Mouse (Mus musculus) G1E (cell line): ENCODE results near the gene Bri3. TPM values are rescaled to one million over a fixed set of nuclear protein-coding genes. Genes with fewer than 3 reads are reported as not detected.

Experiments
- ATAC-seq: 2 replicates; pipeline ENCODE4 v1.8.0; 2016; ENCODE audit warnings: mild to moderate bottlenecking; ENCODE audit not compliant: insufficient number of reproducible peaks, poor library complexity, low FRiP score, severe bottlenecking; ENCODE audit errors: extremely low read depth
- DNase-seq: peaks from one replicate; pipeline ENCODE4 v3.0.0; 2012; ENCODE audit warnings: low spot score
- H3K27me3 ChIP-seq: 2 replicates; pipeline ENCODE4 v1.6.1; 2012; ENCODE audit warnings: mild to moderate bottlenecking, low read length, inconsistent platforms; ENCODE audit not compliant: insufficient read depth
- H3K36me3 ChIP-seq: replicated peaks from 2 replicates; pipeline ENCODE3; 2012; ENCODE audit warnings: mild to moderate bottlenecking, inconsistent platforms
- H3K4me1 ChIP-seq: 2 replicates; pipeline ENCODE4 v1.6.1; 2012; ENCODE audit warnings: low read depth, low read length, inconsistent platforms, mixed read lengths; ENCODE audit not compliant: insufficient read depth
- H3K4me3 ChIP-seq: 2 replicates; pipeline ENCODE4 v1.5.1; 2012; ENCODE audit warnings: low read depth, mild to moderate bottlenecking, inconsistent platforms, low read length, moderate library complexity, mixed read lengths
- H3K9me3 ChIP-seq: replicated peaks from 2 replicates; pipeline ENCODE4 v1.6.1; 2012; ENCODE audit warnings: inconsistent platforms
- CTCF ChIP-seq: IDR thresholded peaks from 2 replicates; pipeline ENCODE4 v1.5.1; 2012; ENCODE audit warnings: low read depth, low read length, inconsistent platforms, mixed read lengths
- GATA1 ChIP-seq: IDR thresholded peaks from 2 replicates; pipeline ENCODE4 v1.6.1; 2012; ENCODE audit warnings: borderline replicate concordance, low read length, inconsistent platforms, mixed read lengths
- GATA2 ChIP-seq: IDR thresholded peaks from 2 replicates; pipeline ENCODE4 v1.6.1; 2012; ENCODE audit warnings: low read depth, low read length, inconsistent platforms, borderline replicate concordance
- POLR2AphosphoS5 ChIP-seq: IDR thresholded peaks from 2 replicates; pipeline ENCODE4 v1.6.1; 2012; ENCODE audit warnings: low read depth, low read length, inconsistent platforms; ENCODE audit not compliant: insufficient replicate concordance
- TAL1 ChIP-seq: conservative IDR thresholded peaks from 2 replicates; pipeline ENCODE4 v1.6.1; 2012; ENCODE audit warnings: low read depth, low read length, inconsistent platforms, mixed read lengths
- polyA plus RNA-seq: library from polyadenylated mRNA; stranded (reverse); fragments of >175 nt; gene quantifications from 2 replicates; pipeline ENCODE4 v1.2.3, GENCODE M21; 2012
- total RNA-seq, 2 experiments: library from RNA; stranded (forward) in 1 of 2; stranded (reverse) in 1 of 2; fragments of 200-1000 nt in 1 of 2; fragments of >200 nt in 1 of 2; fragmentation: Nextera tagmentation in 1 of 2; gene quantifications; 2 replicates each; pipeline ENCODE4 v1.2.3; 2014 to 2017

The Bri3 gene
- total and polyA plus RNA-seq, 3 experiments, result 33.0 to 63.4 (median 58.1) TPM

DNA sequence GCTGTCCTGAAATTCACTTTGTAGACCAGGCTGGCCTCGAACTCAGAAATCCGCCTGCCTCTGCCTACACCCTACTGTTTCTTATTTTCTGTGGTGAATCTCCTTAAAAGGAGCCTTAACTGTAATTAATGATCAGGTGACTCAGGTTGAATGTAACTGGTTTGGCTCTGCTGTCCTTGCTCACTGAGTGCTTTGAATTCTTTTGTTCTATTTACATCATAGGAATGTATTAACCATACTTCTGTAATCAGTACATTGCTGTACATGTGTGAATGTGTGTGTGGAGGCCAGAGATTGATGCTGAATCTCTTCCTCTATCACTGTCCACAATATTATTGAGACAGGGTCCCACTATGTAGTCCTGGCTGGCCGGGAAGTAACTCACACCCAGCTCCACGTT is 64.7 kb downstream of the Bri3 start:
- DNase-seq, result no peak
- no peak for ATAC-seq
- H3K36me3 ChIP-seq, result no peaks in the 10 kb centered on the region
- no peak overlapping the region for H3K4me3 ChIP-seq
- TF ChIP-seq GATA2, result no peak
- no peak for TF ChIP-seq CTCF
- no peak for TF ChIP-seq POLR2AphosphoS5
- no peak for TF ChIP-seq TAL1
- no peak for TF ChIP-seq GATA1
- H3K9me3 ChIP-seq, result no peaks in the 10 kb centered on the region
- no peaks in the 10 kb centered on the region for H3K27me3 ChIP-seq
- no peaks in the 10 kb centered on the region for H3K4me1 ChIP-seq

GRCm38 (mm10) chr5:144312183-144312582 is 67.9 kb downstream of the Bri3 start:
- ATAC-seq (no peak), DNase-seq (no peak)
- no peaks in the 10 kb centered on the region for H3K36me3 ChIP-seq
- no peaks in the 10 kb centered on the region for H3K9me3 ChIP-seq
- no peak overlapping the region for H3K4me3 ChIP-seq
- H3K4me1 ChIP-seq, result no peaks in the 10 kb centered on the region
- TF ChIP-seq GATA2 (no peak), CTCF (no peak), TAL1 (no peak), GATA1 (no peak), POLR2AphosphoS5 (no peak)
- H3K27me3 ChIP-seq, result no peaks in the 10 kb centered on the region

DNA sequence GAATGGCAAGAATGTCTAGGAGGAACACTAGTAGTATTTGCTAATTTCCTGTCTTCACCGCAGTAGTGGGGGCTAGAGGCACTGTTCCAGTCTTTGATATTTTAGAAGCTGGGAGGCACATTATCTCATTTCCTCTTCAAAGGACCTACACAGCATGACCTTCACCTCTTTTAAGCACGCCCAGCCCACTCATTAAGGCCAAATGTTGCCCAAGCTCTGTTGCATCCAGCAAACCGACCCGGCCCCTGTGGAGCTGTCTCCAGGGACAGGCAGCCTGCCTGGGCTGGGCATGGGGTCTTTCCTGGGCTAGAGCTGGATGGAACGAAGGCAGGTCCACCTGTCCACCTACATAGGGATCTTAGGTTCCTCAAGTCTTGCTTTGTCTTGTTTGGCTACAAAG is 69.1 kb downstream of the Bri3 start:
- H3K27me3 ChIP-seq, result no peaks in the 10 kb centered on the region
- no peak for TF ChIP-seq CTCF
- TF ChIP-seq GATA1, result no peak
- no peak for TF ChIP-seq GATA2
- TF ChIP-seq POLR2AphosphoS5, result no peak
- no peak for TF ChIP-seq TAL1
- H3K4me3 ChIP-seq, result no peak overlapping the region
- ATAC-seq, result no peak
- DNase-seq, result no peak
- no peaks in the 10 kb centered on the region for H3K36me3 ChIP-seq
- H3K4me1 ChIP-seq, result no peaks in the 10 kb centered on the region
- H3K9me3 ChIP-seq, result no peaks in the 10 kb centered on the region

DNA sequence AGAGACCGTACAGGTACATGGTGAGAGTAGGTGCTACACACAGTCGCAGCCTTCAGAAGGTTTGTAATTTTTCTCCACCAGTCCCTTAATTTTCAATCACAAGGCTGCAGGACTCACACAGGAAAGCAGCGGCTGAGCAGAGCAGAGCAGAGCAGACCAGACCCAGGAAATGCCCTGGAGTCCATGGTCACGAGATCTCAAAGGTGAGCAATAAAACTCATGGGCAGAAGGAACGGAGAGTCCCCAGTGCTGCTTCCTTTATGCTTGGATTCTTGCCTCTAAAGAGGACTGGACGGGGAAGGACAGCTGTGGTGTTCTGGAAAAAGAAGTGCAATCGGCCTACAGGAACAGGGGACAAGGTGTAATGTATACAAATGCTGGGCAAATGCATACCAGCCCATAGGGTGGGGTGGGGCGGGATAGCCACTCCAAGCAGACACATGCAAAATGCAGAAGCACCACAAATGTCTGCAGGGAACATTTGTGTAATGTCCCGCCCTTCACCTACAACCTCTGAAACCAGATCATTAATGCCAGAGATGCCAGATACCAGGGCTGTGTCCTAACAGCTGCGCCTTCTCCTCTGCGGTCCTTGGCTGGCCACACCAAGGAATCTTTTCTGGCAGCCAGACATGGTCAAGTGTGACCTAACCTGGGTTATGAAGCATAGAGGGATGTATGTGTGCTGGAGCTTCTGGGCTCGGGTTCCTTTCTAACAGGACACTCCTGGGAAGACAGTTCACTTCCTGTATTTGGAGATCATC is 70.7 kb downstream of the Bri3 start:
- no peak overlapping the region for H3K4me3 ChIP-seq
- H3K27me3 ChIP-seq, result no peaks in the 10 kb centered on the region
- ATAC-seq, result no peak
- H3K36me3 ChIP-seq, result no peaks in the 10 kb centered on the region
- TF ChIP-seq GATA2 (no peak), TAL1 (no peak), POLR2AphosphoS5 (no peak), CTCF (no peak), GATA1 (no peak)
- no peak for DNase-seq
- no peaks in the 10 kb centered on the region for H3K4me1 ChIP-seq
- H3K9me3 ChIP-seq, result no peaks in the 10 kb centered on the region

- DNase-seq, result no peak
- Histone ChIP-seq H3K9me3 (no peaks in the 10 kb centered on the region), H3K4me1 (no peaks in the 10 kb centered on the region), H3K27me3 (no peaks in the 10 kb centered on the region), H3K4me3 (no peak overlapping the region), H3K36me3 (no peaks in the 10 kb centered on the region)
- TF ChIP-seq GATA1 (no peak), CTCF (no peak), GATA2 (no peak), TAL1 (no peak), POLR2AphosphoS5 (no peak)
- ATAC-seq, result no peak
Measured at GRCm38 (mm10) chr5:144316442-144316841, 72.2 kb downstream of the Bri3 start.

DNA sequence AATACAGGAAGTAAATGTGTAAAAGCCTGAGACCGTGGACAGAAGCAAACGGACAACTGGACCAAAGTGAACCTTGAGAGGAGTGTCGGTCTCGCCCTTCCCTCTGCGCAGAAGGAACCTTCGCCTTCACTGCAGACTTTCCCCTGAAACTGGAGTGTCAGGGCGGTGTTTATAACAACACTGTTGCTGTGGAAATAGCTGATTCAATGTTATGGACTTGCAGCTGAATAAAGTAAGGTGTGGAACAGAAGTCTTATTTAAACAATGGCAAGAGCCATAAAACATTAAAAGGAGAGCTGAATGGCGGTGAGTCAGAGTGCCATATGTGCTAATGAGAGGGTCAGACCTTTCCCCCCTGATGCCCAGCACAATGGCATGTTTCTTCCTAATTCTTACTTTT is 73.2 kb downstream of the Bri3 start:
- DNase-seq (no peak), ATAC-seq (no peak)

More for the DNA sequence above, 73.2 kb downstream of the Bri3 start:
- no peak for TF ChIP-seq TAL1
- no peak for TF ChIP-seq GATA2
- TF ChIP-seq POLR2AphosphoS5, result no peak
- no peak for TF ChIP-seq CTCF
- no peak for TF ChIP-seq GATA1
- no peak overlapping the region for H3K4me3 ChIP-seq
- H3K9me3 ChIP-seq, result no peaks in the 10 kb centered on the region
- H3K4me1 ChIP-seq, result no peaks in the 10 kb centered on the region
- H3K27me3 ChIP-seq, result no peaks in the 10 kb centered on the region
- H3K36me3 ChIP-seq, result no peaks in the 10 kb centered on the region
